ENCODE assay signal across 19 mouse cellular contexts in genomic region chr9:55409833-55410232, GRCm38 (mm10).
DNase-seq lines count a peak whose midpoint lies in the region; TF ChIP-seq lines count a peak whose summit lies in the region.
"Had no signal": no experiment of that assay in that cellular context is flagged by ENCODE, and none has a peak within 500 bp of the region (broad histone marks: within the 10 kb centered on the region; RNA-seq: fewer than 3 reads in every experiment).

No protein-coding gene starts in this region.

- no peaks in the 10 kb centered on the region for H3K36me3 ChIP-seq in liver, adult 2 months (ENCODE audit: control insufficient read depth, insufficient read depth, low read length)
- no peaks in the 10 kb centered on the region for H3K36me3 ChIP-seq in E14TG2a.4 (ENCODE audit: insufficient read depth, low read length)
- H3K36me3 ChIP-seq: embryonic facial prominence, embryonic 10.5 days; limb, embryonic 10.5 days; lung, embryonic 15.5 days had no signal

- TF ChIP-seq POLR2A in cerebellum, adult 2 months (IDR thresholded peaks at IDR 0.05; ENCODE audit: borderline replicate concordance, insufficient read depth, low read length): no peak
- TF ChIP-seq POLR2A in liver, adult 2 months (IDR thresholded peaks at IDR 0.05; ENCODE audit: extremely low read depth, insufficient read depth, low read length): no peak

- H3K27me3 ChIP-seq in cerebellum, adult 2 months (ENCODE audit: control insufficient read depth, insufficient read depth, low read length): no peaks in the 10 kb centered on the region
- no peaks in the 10 kb centered on the region for H3K27me3 ChIP-seq in liver, adult 2 months (ENCODE audit: control insufficient read depth, insufficient read depth, low read length)
- peaks cover 25% of the 10 kb centered on the region for H3K27me3 ChIP-seq in E14TG2a.4 (ENCODE audit: insufficient read depth, low read length)
- H3K27me3 ChIP-seq: lung, embryonic 15.5 days had no signal

- peaks cover 21% of the 10 kb centered on the region for H3K4me1 ChIP-seq in cerebellum, adult 2 months (ENCODE audit: control insufficient read depth, insufficient read depth, low read length)
- H3K4me1 ChIP-seq in liver, adult 2 months (ENCODE audit: control insufficient read depth, insufficient read depth, low read length): no peaks in the 10 kb centered on the region
- peaks cover 33% of the 10 kb centered on the region for H3K4me1 ChIP-seq in E14TG2a.4 (replicated peaks; ENCODE audit: low read depth, low read length)
- H3K4me1 ChIP-seq in brown adipose tissue, adult 24 weeks (ENCODE audit: control insufficient read depth, insufficient read depth, insufficient read length, low read length): peaks cover 9% of the 10 kb centered on the region
- H3K4me1 ChIP-seq: lung, embryonic 15.5 days had no signal

- 56% methylated on average over 3 of the region's 3 CpGs for WGBS in cerebellum, adult 2 months
- whole genome bisulfite sequencing in liver, adult 2 months: 52% methylated on average over 3 of the region's 3 CpGs

- peak; percentile 51; the same call in 1 of the 2 replicates for TF ChIP-seq CTCF in cerebellum, adult 2 months (IDR thresholded peaks at IDR 0.05; ENCODE audit: borderline replicate concordance, insufficient read depth, low read depth, low read length)
- peak; percentile 54 for TF ChIP-seq CTCF in liver, adult 2 months (IDR thresholded peaks at IDR 0.05; ENCODE audit: low read depth, low read length)
- TF ChIP-seq CTCF in E14TG2a.4 (conservative IDR thresholded peaks at IDR 0.05; ENCODE audit: low read length): peak; percentile 65

- no peak for DNase-seq in cerebellum, adult 2 months
- DNase-seq in cerebellum, adult 18-20 months: no peak
- DNase-seq in liver, adult 2 months (ENCODE audit: extremely low read depth, low read depth, low spot score): no peak
- no peak for DNase-seq in liver
- DNase-seq in heart, postnatal 36 days: no peak
- DNase-seq in spleen, postnatal 10 days (ENCODE audit: low spot score in 2 of 2): no peak
- DNase-seq: adrenal gland, adult 2 months; cerebellum, postnatal 14 days; heart, adult 18-20 months; heart, postnatal 10 days; kidney, postnatal 10 days; layer of hippocampus, adult 9-11 months; thymus, adult 18-20 months had no signal

- H3K4me3 ChIP-seq in cerebellum, adult 2 months (replicated peaks; ENCODE audit: insufficient read depth, low read depth, low read length): no peak overlapping the region
- H3K4me3 ChIP-seq in liver, adult 2 months (ENCODE audit: insufficient read depth, low read depth, low read length): no peak overlapping the region
- H3K4me3 ChIP-seq in E14TG2a.4 (replicated peaks; ENCODE audit: low read length): no peak overlapping the region
- H3K4me3 ChIP-seq in brown adipose tissue, adult 24 weeks (ENCODE audit: insufficient read depth, low read depth, low read length): peak overlapping the region; percentile 60
- H3K4me3 ChIP-seq: embryonic facial prominence, embryonic 10.5 days; limb, embryonic 10.5 days; lung, embryonic 15.5 days; myocyte had no signal

- no peak overlapping the region for H3K27ac ChIP-seq in cerebellum, adult 2 months (ENCODE audit: insufficient read depth, low read length)
- H3K27ac ChIP-seq in liver, adult 2 months (replicated peaks; ENCODE audit: insufficient read depth, low read depth, low read length): no peak overlapping the region
- H3K27ac ChIP-seq in brown adipose tissue, adult 24 weeks (replicated peaks; ENCODE audit: low read depth, low read length): peak overlapping the region; percentile 90
- H3K27ac ChIP-seq: embryonic facial prominence, embryonic 10.5 days; limb, embryonic 10.5 days; lung, embryonic 15.5 days had no signal

- no peak overlapping the region for H3K9ac ChIP-seq in liver, adult 2 months (ENCODE audit: low read depth, low read length)
- H3K9ac ChIP-seq: lung, embryonic 15.5 days had no signal

- no peaks in the 10 kb centered on the region for H3K79me2 ChIP-seq in liver, adult 2 months (ENCODE audit: control insufficient read depth, insufficient read depth, low read length)

- intact Hi-C loops in heart, postnatal 36 days (cut with DNase I): no loop called here

- H3K9me3 ChIP-seq in E14TG2a.4 (ENCODE audit: low read length): no peaks in the 10 kb centered on the region
- H3K9me3 ChIP-seq: embryonic facial prominence, embryonic 10.5 days; limb, embryonic 10.5 days; lung, embryonic 15.5 days had no signal
